Mouse (Mus musculus): ENCODE results near the gene Sik2.

Sik2 gene

GRCm38 (mm10) chr9:51008841-51009655 lies at the start of gene Sik2:
Gene Sik2 (minus strand): TSS chr9:51009073.
- DNase-seq (ENCODE audit: extremely low spot score): peak; percentile 96

GRCm38 (mm10) chr9:51056360-51057324 lies 47.8 kb upstream of the Sik2 start:
- DNase-seq (ENCODE audit: extremely low spot score): no peak

GRCm38 (mm10) chr9:51052180-51052579 lies 43.3 kb upstream of the Sik2 start:
- no peak for DNase-seq (ENCODE audit: extremely low spot score)

- no peak for DNase-seq (ENCODE audit: extremely low spot score)
Measured at GRCm38 (mm10) chr9:51042136-51042535, 33.3 kb upstream of the Sik2 start.

- no peak for DNase-seq (ENCODE audit: extremely low spot score)
Measured at GRCm38 (mm10) chr9:51041491-51041980, 32.7 kb upstream of the Sik2 start.

GRCm38 (mm10) chr9:51032785-51033529 lies 24.1 kb upstream of the Sik2 start:
- no peak for DNase-seq (ENCODE audit: extremely low spot score)

- no peak for DNase-seq (ENCODE audit: extremely low spot score)
Measured at GRCm38 (mm10) chr9:51032291-51032690, 23.4 kb upstream of the Sik2 start.

- no peak for DNase-seq (ENCODE audit: extremely low spot score)
Measured at GRCm38 (mm10) chr9:51031603-51032002, 22.7 kb upstream of the Sik2 start.

GRCm38 (mm10) chr9:51030147-51030546 lies 21.3 kb upstream of the Sik2 start:
- DNase-seq (ENCODE audit: extremely low spot score): no peak

- no peak for DNase-seq (ENCODE audit: extremely low spot score)
Measured at GRCm38 (mm10) chr9:51026952-51027351, 18.1 kb upstream of the Sik2 start.

- DNase-seq (ENCODE audit: extremely low spot score): no peak
Measured at GRCm38 (mm10) chr9:51021123-51021795, 12.4 kb upstream of the Sik2 start.

- no peak for DNase-seq (ENCODE audit: extremely low spot score)
Measured at GRCm38 (mm10) chr9:51020351-51020750, 11.5 kb upstream of the Sik2 start.

GRCm38 (mm10) chr9:51019670-51020069 lies 10.8 kb upstream of the Sik2 start:
- no peak for DNase-seq (ENCODE audit: extremely low spot score)

GRCm38 (mm10) chr9:51015732-51016131 lies 6.9 kb upstream of the Sik2 start:
- no peak for DNase-seq (ENCODE audit: extremely low spot score)

- DNase-seq (ENCODE audit: extremely low spot score): no peak
Measured at GRCm38 (mm10) chr9:51013644-51014043, 4.8 kb upstream of the Sik2 start.

- no peak for DNase-seq (ENCODE audit: extremely low spot score)
Measured at GRCm38 (mm10) chr9:51009656-51009950, 730 bp upstream of the Sik2 start.

- DNase-seq (ENCODE audit: extremely low spot score): no peak
Measured at GRCm38 (mm10) chr9:51008068-51008840, 619 bp downstream of the Sik2 start.

- DNase-seq (ENCODE audit: extremely low spot score): no peak
Measured at GRCm38 (mm10) chr9:51007726-51008067, 1.2 kb downstream of the Sik2 start.

GRCm38 (mm10) chr9:51006846-51007245 lies 2.0 kb downstream of the Sik2 start:
- peak; percentile 39 for DNase-seq (ENCODE audit: extremely low spot score)

GRCm38 (mm10) chr9:51004062-51004461 lies 4.8 kb downstream of the Sik2 start:
- DNase-seq (ENCODE audit: extremely low spot score): no peak

GRCm38 (mm10) chr9:50986677-50987076 lies 22.2 kb downstream of the Sik2 start:
- peak; percentile 23 for DNase-seq (ENCODE audit: extremely low spot score)

Measured in embryo, embryonic 9.5 days (tissue).